Comparison of ENCODE assay signal across 27 mouse cellular contexts in genomic region chr6:73868683-73869082, GRCm38 (mm10).
"Had no signal": no experiment of that assay in that cellular context is flagged by ENCODE, and none has a peak within 500 bp of the region (broad histone marks: within the 10 kb centered on the region; RNA-seq: fewer than 3 reads in every experiment).

No protein-coding gene starts in this region.

- H3K9me3 ChIP-seq: hindbrain, embryonic 10.5 days; hindbrain, embryonic 12.5 days; intestine, embryonic 15.5 days; limb, embryonic 10.5 days; limb, embryonic 12.5 days; liver, embryonic 13.5 days; liver, embryonic 15.5 days had no signal

- DNase-seq: gastrocnemius, adult 2 months; gastrocnemius, postnatal 10 days; gastrocnemius, postnatal 25 days; heart, adult 18-20 months; heart, postnatal 10 days; heart, postnatal 4 days; kidney, adult 18-20 months; kidney, adult 8-10 months; kidney, postnatal 10 days; kidney, postnatal 25 days; kidney, postnatal 4 days; liver; liver, embryonic 13.5 days had no signal

- H3K27me3 ChIP-seq: heart, embryonic 12.5 days; hindbrain, embryonic 12.5 days; intestine, embryonic 15.5 days; limb, embryonic 12.5 days; liver, embryonic 13.5 days; liver, embryonic 15.5 days had no signal

- H3K9ac ChIP-seq: heart, embryonic 12.5 days; hindbrain, embryonic 12.5 days; hindbrain, embryonic 14.5 days; intestine, embryonic 15.5 days; limb, embryonic 12.5 days; liver, embryonic 13.5 days; liver, embryonic 15.5 days had no signal

- H3K4me2 ChIP-seq: heart, embryonic 12.5 days; hindbrain, embryonic 12.5 days; hindbrain, embryonic 14.5 days; intestine, embryonic 15.5 days; limb, embryonic 12.5 days; liver, embryonic 11.5 days; liver, embryonic 13.5 days; liver, embryonic 15.5 days had no signal

- H3K27ac ChIP-seq: gastrocnemius, adult 2 months; heart, embryonic 10.5 days; hindbrain, embryonic 10.5 days; hindbrain, embryonic 12.5 days; hindbrain, embryonic 14.5 days; intestine, embryonic 15.5 days; layer of hippocampus, adult 2 months; limb, embryonic 10.5 days; limb, embryonic 12.5 days; liver, embryonic 13.5 days; liver, embryonic 15.5 days had no signal

- H3K4me3 ChIP-seq: gastrocnemius, adult 2 months; heart, embryonic 10.5 days; heart, embryonic 12.5 days; hindbrain, embryonic 10.5 days; hindbrain, embryonic 12.5 days; intestine, embryonic 15.5 days; layer of hippocampus, adult 2 months; limb, embryonic 10.5 days; limb, embryonic 12.5 days; liver, embryonic 13.5 days; liver, embryonic 15.5 days had no signal

- H3K36me3 ChIP-seq: heart, embryonic 10.5 days; heart, embryonic 12.5 days; hindbrain, embryonic 10.5 days; hindbrain, embryonic 12.5 days; intestine, embryonic 15.5 days; limb, embryonic 10.5 days; limb, embryonic 12.5 days; liver, embryonic 13.5 days; liver, embryonic 15.5 days had no signal

- ATAC-seq: hindbrain, embryonic 16.5 days; inflammation-experienced regulatory T-cells, adult 6 months; intestine, embryonic 15.5 days; intestine, postnatal 0 days had no signal

- H3K4me1 ChIP-seq: heart, embryonic 10.5 days; heart, embryonic 12.5 days; hindbrain, embryonic 10.5 days; hindbrain, embryonic 12.5 days; intestine, embryonic 15.5 days; limb, embryonic 10.5 days; limb, embryonic 12.5 days; liver, embryonic 13.5 days; liver, embryonic 15.5 days had no signal
